Mouse (Mus musculus): ENCODE measurements around the gene Ccdc186. TPM values are rescaled to one million over a fixed set of nuclear protein-coding genes. Genes with fewer than 3 reads are reported as not detected.

Ccdc186 gene
- total RNA-seq, 1 experiment = 16.3 TPM

GRCm38 (mm10) chr19:56808771-56809170 lies 13.2 kb downstream of the Ccdc186 start:
- Histone ChIP-seq H3K9me3 (ENCODE audit: control insufficient read depth, insufficient read depth, low read depth, low read length) (no peaks in the 10 kb centered on the region), H3K9ac (ENCODE audit: insufficient read depth, low read depth, low read length, poor library complexity, severe bottlenecking) (no peak overlapping the region), H3K27ac (ENCODE audit: insufficient read depth, low read depth, low read length, poor library complexity, severe bottlenecking) (no peak overlapping the region), H3K36me3 (ENCODE audit: control insufficient read depth, insufficient read depth, low read length, poor library complexity, severe bottlenecking) (peaks cover 14% of the 10 kb centered on the region), H3K4me3 (ENCODE audit: insufficient read depth in 1 of 2, low read depth in 1 of 2, low read length in 2 of 2, poor library complexity in 1 of 2, severe bottlenecking in 1 of 2) (no peak overlapping the region), H3K4me1 (ENCODE audit: control insufficient read depth in 2 of 2, insufficient read depth in 2 of 2, low read length in 2 of 2, poor library complexity in 1 of 2) (peaks cover 0 to 2% of the 10 kb centered on the region in 2 experiments; a peak in 1 of 4 replicates)
- in situ Hi-C loops (cut with MboI; ENCODE audit: low sequenced_read_pairs in 2 of 2, unreplicated experiment in 2 of 2) = no loop called here
- TF ChIP-seq HCFC1 (IDR thresholded peaks at IDR 0.05; ENCODE audit: borderline replicate concordance, insufficient read depth, low read length) (no peak), CHD2 (IDR thresholded peaks at IDR 0.05; ENCODE audit: low read depth, low read length) (no peak), ZC3H11A (IDR thresholded peaks at IDR 0.05; ENCODE audit: borderline replicate concordance, low read depth, low read length) (no peak), MAFK (IDR thresholded peaks at IDR 0.05; ENCODE audit: insufficient read depth, low read depth, low read length) (no peak)
- DNase-seq (ENCODE audit: low read depth, low spot score) = no peak

GRCm38 (mm10) chr19:56807122-56807521 lies 14.9 kb downstream of the Ccdc186 start:
- Histone ChIP-seq H3K9me3 (ENCODE audit: control insufficient read depth, insufficient read depth, low read depth, low read length) (no peaks in the 10 kb centered on the region), H3K36me3 (ENCODE audit: control insufficient read depth, insufficient read depth, low read length, poor library complexity, severe bottlenecking) (peaks cover 14% of the 10 kb centered on the region), H3K9ac (ENCODE audit: insufficient read depth, low read depth, low read length, poor library complexity, severe bottlenecking) (no peak overlapping the region), H3K4me3 (ENCODE audit: insufficient read depth in 1 of 2, low read depth in 1 of 2, low read length in 2 of 2, poor library complexity in 1 of 2, severe bottlenecking in 1 of 2) (no peak overlapping the region), H3K27ac (ENCODE audit: insufficient read depth, low read depth, low read length, poor library complexity, severe bottlenecking) (no peak overlapping the region), H3K4me1 (ENCODE audit: control insufficient read depth in 2 of 2, insufficient read depth in 2 of 2, low read length in 2 of 2, poor library complexity in 1 of 2) (peaks cover 0 to 2% of the 10 kb centered on the region in 2 experiments; a peak in 1 of 4 replicates)
- in situ Hi-C loops (cut with MboI; ENCODE audit: low sequenced_read_pairs in 2 of 2, unreplicated experiment in 2 of 2) = no loop called here
- TF ChIP-seq ZC3H11A (IDR thresholded peaks at IDR 0.05; ENCODE audit: borderline replicate concordance, low read depth, low read length) = no peak
- no peak for TF ChIP-seq HCFC1 (IDR thresholded peaks at IDR 0.05; ENCODE audit: borderline replicate concordance, insufficient read depth, low read length)
- no peak for TF ChIP-seq MAFK (IDR thresholded peaks at IDR 0.05; ENCODE audit: insufficient read depth, low read depth, low read length)
- TF ChIP-seq ZNF384 (IDR thresholded peaks at IDR 0.05; ENCODE audit: low read depth, low read length) = no peak
- TF ChIP-seq CHD2 (IDR thresholded peaks at IDR 0.05; ENCODE audit: low read depth, low read length) = no peak
- DNase-seq (ENCODE audit: low read depth, low spot score) = no peak

- Histone ChIP-seq H3K4me1 (ENCODE audit: control insufficient read depth in 2 of 2, insufficient read depth in 2 of 2, low read length in 2 of 2, poor library complexity in 1 of 2) (no peaks in the 10 kb centered on the region), H3K9ac (ENCODE audit: insufficient read depth, low read depth, low read length, poor library complexity, severe bottlenecking) (no peak overlapping the region), H3K36me3 (ENCODE audit: control insufficient read depth, insufficient read depth, low read length, poor library complexity, severe bottlenecking) (peaks cover 25% of the 10 kb centered on the region), H3K4me3 (ENCODE audit: insufficient read depth in 1 of 2, low read depth in 1 of 2, low read length in 2 of 2, poor library complexity in 1 of 2, severe bottlenecking in 1 of 2) (no peak overlapping the region), H3K27ac (ENCODE audit: insufficient read depth, low read depth, low read length, poor library complexity, severe bottlenecking) (no peak overlapping the region), H3K9me3 (ENCODE audit: control insufficient read depth, insufficient read depth, low read depth, low read length) (no peaks in the 10 kb centered on the region)
- DNase-seq (ENCODE audit: low read depth, low spot score) = no peak
- in situ Hi-C loops (cut with MboI; ENCODE audit: low sequenced_read_pairs in 2 of 2, unreplicated experiment in 2 of 2) = no loop called here
- no peak for TF ChIP-seq MAFK (IDR thresholded peaks at IDR 0.05; ENCODE audit: insufficient read depth, low read depth, low read length)
- no peak for TF ChIP-seq ZC3H11A (IDR thresholded peaks at IDR 0.05; ENCODE audit: borderline replicate concordance, low read depth, low read length)
- TF ChIP-seq CHD2 (IDR thresholded peaks at IDR 0.05; ENCODE audit: low read depth, low read length) = no peak
- TF ChIP-seq ZNF384 (IDR thresholded peaks at IDR 0.05; ENCODE audit: low read depth, low read length) = no peak
- no peak for TF ChIP-seq HCFC1 (IDR thresholded peaks at IDR 0.05; ENCODE audit: borderline replicate concordance, insufficient read depth, low read length)
Observed at GRCm38 (mm10) chr19:56805366-56805765, 16.6 kb downstream of the Ccdc186 start.

- H3K9me3 ChIP-seq (ENCODE audit: control insufficient read depth, insufficient read depth, low read depth, low read length) = no peaks in the 10 kb centered on the region
- in situ Hi-C loops (cut with MboI; ENCODE audit: low sequenced_read_pairs in 2 of 2, unreplicated experiment in 2 of 2) = no loop called here
- H3K9ac ChIP-seq (ENCODE audit: insufficient read depth, low read depth, low read length, poor library complexity, severe bottlenecking) = no peak overlapping the region
- no peak overlapping the region for H3K4me3 ChIP-seq (ENCODE audit: insufficient read depth in 1 of 2, low read depth in 1 of 2, low read length in 2 of 2, poor library complexity in 1 of 2, severe bottlenecking in 1 of 2)
- no peak for DNase-seq (ENCODE audit: low read depth, low spot score)
- peaks cover 32% of the 10 kb centered on the region for H3K36me3 ChIP-seq (ENCODE audit: control insufficient read depth, insufficient read depth, low read length, poor library complexity, severe bottlenecking)
- no peak for TF ChIP-seq CHD2 (IDR thresholded peaks at IDR 0.05; ENCODE audit: low read depth, low read length)
- no peak for TF ChIP-seq ZC3H11A (IDR thresholded peaks at IDR 0.05; ENCODE audit: borderline replicate concordance, low read depth, low read length)
- TF ChIP-seq HCFC1 (IDR thresholded peaks at IDR 0.05; ENCODE audit: borderline replicate concordance, insufficient read depth, low read length) = no peak
- no peak for TF ChIP-seq ZNF384 (IDR thresholded peaks at IDR 0.05; ENCODE audit: low read depth, low read length)
- no peak for TF ChIP-seq MAFK (IDR thresholded peaks at IDR 0.05; ENCODE audit: insufficient read depth, low read depth, low read length)
- no peaks in the 10 kb centered on the region for H3K4me1 ChIP-seq (ENCODE audit: control insufficient read depth in 2 of 2, insufficient read depth in 2 of 2, low read length in 2 of 2, poor library complexity in 1 of 2)
- H3K27ac ChIP-seq (ENCODE audit: insufficient read depth, low read depth, low read length, poor library complexity, severe bottlenecking) = no peak overlapping the region
Observed at GRCm38 (mm10) chr19:56802352-56802746, 19.6 kb downstream of the Ccdc186 start.
